Mouse (Mus musculus): ENCODE results near the gene Ccdc170. TPM values are rescaled to one million over a fixed set of nuclear protein-coding genes. Genes with fewer than 3 reads are reported as not detected.

Gene Ccdc170
- polyA plus RNA-seq, 1 experiment from 2014 or later, result not detected

- Histone ChIP-seq H3K27ac (ENCODE audit: low read depth) (no peak overlapping the region), H3K36me3 (ENCODE audit: control insufficient read depth, insufficient read depth, low read length) (no peaks in the 10 kb centered on the region), H3K4me1 (replicated peaks; ENCODE audit: control insufficient read depth, insufficient read depth, low read length) (no peaks in the 10 kb centered on the region), H3K27me3 (replicated peaks; ENCODE audit: control insufficient read depth, insufficient read depth, low read length) (no peaks in the 10 kb centered on the region), H3K9ac (ENCODE audit: low read length) (no peak overlapping the region), H3K4me2 (ENCODE audit: low read length) (no peak overlapping the region), H3K9me3 (ENCODE audit: control insufficient read depth, low read length) (no peaks in the 10 kb centered on the region), H3K4me3 (ENCODE audit: low read depth, low read length) (no peak overlapping the region)
- ATAC-seq (replicated peaks; ENCODE audit: low FRiP score, low TSS enrichment, low read depth), result no peak
- DNase-seq (ENCODE audit: low spot score), result no peak
- WGBS, result 90% methylated on average over 4 of the region's 4 CpGs
Measured at GRCm38 (mm10) chr10:4570778-4571177, 88.5 kb downstream of the Ccdc170 start.

GRCm38 (mm10) chr10:4571304-4571703 lies 89.0 kb downstream of the Ccdc170 start:
- ATAC-seq (replicated peaks; ENCODE audit: low FRiP score, low TSS enrichment, low read depth), result no peak

GRCm38 (mm10) chr10:4581905-4582304 lies 99.6 kb downstream of the Ccdc170 start:
- no peaks in the 10 kb centered on the region for H3K36me3 ChIP-seq (ENCODE audit: control insufficient read depth, insufficient read depth, low read length)
- H3K4me1 ChIP-seq (replicated peaks; ENCODE audit: control insufficient read depth, insufficient read depth, low read length), result no peaks in the 10 kb centered on the region; the same call in 1 of the 2 replicates
- no peak overlapping the region for H3K4me3 ChIP-seq (ENCODE audit: low read depth, low read length)
- H3K27ac ChIP-seq (ENCODE audit: low read depth), result no peak overlapping the region
- no peak for DNase-seq (ENCODE audit: low spot score)
- no peak for ATAC-seq (replicated peaks; ENCODE audit: low FRiP score, low TSS enrichment, low read depth)
- H3K9ac ChIP-seq (ENCODE audit: low read length), result no peak overlapping the region
- no peak overlapping the region for H3K4me2 ChIP-seq (ENCODE audit: low read length)
- no peaks in the 10 kb centered on the region for H3K27me3 ChIP-seq (replicated peaks; ENCODE audit: control insufficient read depth, insufficient read depth, low read length)
- H3K9me3 ChIP-seq (ENCODE audit: control insufficient read depth, low read length), result peaks cover 3% of the 10 kb centered on the region; the same call in 1 of the 2 replicates
- 91% methylated on average over 5 of the region's 5 CpGs for WGBS

More at GRCm38 (mm10) chr10:4571304-4571703, 89.0 kb downstream of the Ccdc170 start:
- H3K36me3 ChIP-seq (ENCODE audit: control insufficient read depth, insufficient read depth, low read length), result no peaks in the 10 kb centered on the region
- H3K9me3 ChIP-seq (ENCODE audit: control insufficient read depth, low read length), result no peaks in the 10 kb centered on the region
- no peak for DNase-seq (ENCODE audit: low spot score)
- 80% methylated on average over 4 of the region's 4 CpGs for WGBS
- no peaks in the 10 kb centered on the region for H3K4me1 ChIP-seq (replicated peaks; ENCODE audit: control insufficient read depth, insufficient read depth, low read length)
- H3K9ac ChIP-seq (ENCODE audit: low read length), result no peak overlapping the region
- H3K4me2 ChIP-seq (ENCODE audit: low read length), result no peak overlapping the region
- no peak overlapping the region for H3K4me3 ChIP-seq (ENCODE audit: low read depth, low read length)
- H3K27me3 ChIP-seq (replicated peaks; ENCODE audit: control insufficient read depth, insufficient read depth, low read length), result no peaks in the 10 kb centered on the region
- H3K27ac ChIP-seq (ENCODE audit: low read depth), result no peak overlapping the region

- Histone ChIP-seq H3K4me3 (ENCODE audit: low read depth, low read length) (no peak overlapping the region), H3K4me2 (ENCODE audit: low read length) (no peak overlapping the region), H3K36me3 (ENCODE audit: control insufficient read depth, insufficient read depth, low read length) (no peaks in the 10 kb centered on the region), H3K27me3 (replicated peaks; ENCODE audit: control insufficient read depth, insufficient read depth, low read length) (no peaks in the 10 kb centered on the region), H3K27ac (ENCODE audit: low read depth) (no peak overlapping the region), H3K4me1 (replicated peaks; ENCODE audit: control insufficient read depth, insufficient read depth, low read length) (no peaks in the 10 kb centered on the region), H3K9ac (ENCODE audit: low read length) (no peak overlapping the region), H3K9me3 (ENCODE audit: control insufficient read depth, low read length) (peaks cover 3% of the 10 kb centered on the region; the same call in 1 of the 2 replicates)
- no peak for DNase-seq (ENCODE audit: low spot score)
- no peak for ATAC-seq (replicated peaks; ENCODE audit: low FRiP score, low TSS enrichment, low read depth)
- WGBS, result 85% methylated on average over 6 of the region's 6 CpGs
Measured at GRCm38 (mm10) chr10:4586691-4587090, 104.4 kb downstream of the Ccdc170 start.

- Histone ChIP-seq H3K4me1 (replicated peaks; ENCODE audit: control insufficient read depth, insufficient read depth, low read length) (no peaks in the 10 kb centered on the region), H3K4me3 (ENCODE audit: low read depth, low read length) (no peak overlapping the region), H3K9me3 (ENCODE audit: control insufficient read depth, low read length) (peaks cover 3% of the 10 kb centered on the region; the same call in 1 of the 2 replicates), H3K27ac (ENCODE audit: low read depth) (no peak overlapping the region), H3K9ac (ENCODE audit: low read length) (no peak overlapping the region), H3K27me3 (replicated peaks; ENCODE audit: control insufficient read depth, insufficient read depth, low read length) (no peaks in the 10 kb centered on the region), H3K36me3 (ENCODE audit: control insufficient read depth, insufficient read depth, low read length) (no peaks in the 10 kb centered on the region), H3K4me2 (ENCODE audit: low read length) (no peak overlapping the region)
- no peak for ATAC-seq (replicated peaks; ENCODE audit: low FRiP score, low TSS enrichment, low read depth)
- WGBS, result 83% methylated on average over 4 of the region's 4 CpGs
- no peak for DNase-seq (ENCODE audit: low spot score)
Measured at GRCm38 (mm10) chr10:4589576-4589975, 107.3 kb downstream of the Ccdc170 start.

GRCm38 (mm10) chr10:4590956-4591355 lies 108.7 kb downstream of the Ccdc170 start:
- DNase-seq (ENCODE audit: low spot score), result no peak
- H3K9me3 ChIP-seq (ENCODE audit: control insufficient read depth, low read length), result peaks cover 3% of the 10 kb centered on the region; the same call in 1 of the 2 replicates
- H3K9ac ChIP-seq (ENCODE audit: low read length), result no peak overlapping the region
- no peak overlapping the region for H3K4me3 ChIP-seq (ENCODE audit: low read depth, low read length)
- H3K27ac ChIP-seq (ENCODE audit: low read depth), result no peak overlapping the region
- H3K27me3 ChIP-seq (replicated peaks; ENCODE audit: control insufficient read depth, insufficient read depth, low read length), result no peaks in the 10 kb centered on the region
- WGBS, result 57% methylated on average over 8 of the region's 8 CpGs
- no peaks in the 10 kb centered on the region for H3K4me1 ChIP-seq (replicated peaks; ENCODE audit: control insufficient read depth, insufficient read depth, low read length)
- H3K36me3 ChIP-seq (ENCODE audit: control insufficient read depth, insufficient read depth, low read length), result no peaks in the 10 kb centered on the region
- ATAC-seq (replicated peaks; ENCODE audit: low FRiP score, low TSS enrichment, low read depth), result no peak
- no peak overlapping the region for H3K4me2 ChIP-seq (ENCODE audit: low read length)

GRCm38 (mm10) chr10:4593828-4594227 lies 111.5 kb downstream of the Ccdc170 start:
- 78% methylated on average over 4 of the region's 4 CpGs for WGBS
- H3K4me1 ChIP-seq (replicated peaks; ENCODE audit: control insufficient read depth, insufficient read depth, low read length), result no peaks in the 10 kb centered on the region
- no peaks in the 10 kb centered on the region for H3K36me3 ChIP-seq (ENCODE audit: control insufficient read depth, insufficient read depth, low read length)
- H3K27me3 ChIP-seq (replicated peaks; ENCODE audit: control insufficient read depth, insufficient read depth, low read length), result no peaks in the 10 kb centered on the region
- no peak overlapping the region for H3K9ac ChIP-seq (ENCODE audit: low read length)
- DNase-seq (ENCODE audit: low spot score), result peak; percentile 27
- no peak for ATAC-seq (replicated peaks; ENCODE audit: low FRiP score, low TSS enrichment, low read depth)
- no peak overlapping the region for H3K4me3 ChIP-seq (ENCODE audit: low read depth, low read length)
- H3K27ac ChIP-seq (ENCODE audit: low read depth), result no peak overlapping the region
- H3K4me2 ChIP-seq (ENCODE audit: low read length), result no peak overlapping the region
- no peaks in the 10 kb centered on the region for H3K9me3 ChIP-seq (ENCODE audit: control insufficient read depth, low read length)

GRCm38 (mm10) chr10:4597211-4597610 lies 114.9 kb downstream of the Ccdc170 start:
- Histone ChIP-seq H3K9ac (ENCODE audit: low read length) (no peak overlapping the region), H3K9me3 (ENCODE audit: control insufficient read depth, low read length) (no peaks in the 10 kb centered on the region), H3K36me3 (ENCODE audit: control insufficient read depth, insufficient read depth, low read length) (no peaks in the 10 kb centered on the region), H3K4me3 (ENCODE audit: low read depth, low read length) (no peak overlapping the region), H3K27me3 (replicated peaks; ENCODE audit: control insufficient read depth, insufficient read depth, low read length) (no peaks in the 10 kb centered on the region), H3K27ac (ENCODE audit: low read depth) (no peak overlapping the region), H3K4me2 (ENCODE audit: low read length) (no peak overlapping the region), H3K4me1 (replicated peaks; ENCODE audit: control insufficient read depth, insufficient read depth, low read length) (no peaks in the 10 kb centered on the region)
- 84% methylated on average over 4 of the region's 4 CpGs for WGBS
- DNase-seq (ENCODE audit: low spot score) (no peak), ATAC-seq (replicated peaks; ENCODE audit: low FRiP score, low TSS enrichment, low read depth) (no peak)

- Histone ChIP-seq H3K4me3 (ENCODE audit: low read depth, low read length) (no peak overlapping the region), H3K9ac (ENCODE audit: low read length) (no peak overlapping the region), H3K4me1 (replicated peaks; ENCODE audit: control insufficient read depth, insufficient read depth, low read length) (no peaks in the 10 kb centered on the region), H3K36me3 (ENCODE audit: control insufficient read depth, insufficient read depth, low read length) (no peaks in the 10 kb centered on the region), H3K4me2 (ENCODE audit: low read length) (no peak overlapping the region), H3K27me3 (replicated peaks; ENCODE audit: control insufficient read depth, insufficient read depth, low read length) (no peaks in the 10 kb centered on the region), H3K9me3 (ENCODE audit: control insufficient read depth, low read length) (no peaks in the 10 kb centered on the region), H3K27ac (ENCODE audit: low read depth) (no peak overlapping the region)
- peak; percentile 69 for DNase-seq (ENCODE audit: low spot score)
- WGBS, result 65% methylated on average over 10 of the region's 10 CpGs
- ATAC-seq (replicated peaks; ENCODE audit: low FRiP score, low TSS enrichment, low read depth), result no peak
Measured at GRCm38 (mm10) chr10:4598244-4598842, 116.0 kb downstream of the Ccdc170 start.
